Mouse (Mus musculus): ENCODE data around the gene Lsm6. TPM values are rescaled to one million over a fixed set of nuclear protein-coding genes. Genes with fewer than 3 reads are reported as not detected.

The Lsm6 gene
- polyA plus RNA-seq (2014; fragmentation: Nextera tagmentation; extraction: Ambion mirVana) = 231 and 260 TPM in 2 replicates

GRCm38 (mm10) chr8:78820673-78821310, at the start of gene Lsm6:
Gene Lsm6, minus strand, starts transcription at chr8:78821140.
- no peaks in the 10 kb centered on the region; the same call in none of the 2 replicates for H3K36me3 ChIP-seq (ENCODE audit: control insufficient read depth, insufficient read depth, low read length)
- no peaks in the 10 kb centered on the region for H3K9me3 ChIP-seq (ENCODE audit: control insufficient read depth, low read depth, low read length)
- peak; percentile 88 for ATAC-seq (ENCODE audit: insufficient number of reproducible peaks, insufficient read depth, low FRiP score, low read depth)
- H3K4me3 ChIP-seq (ENCODE audit: low read depth, low read length) = peak within 1 kb of the TSS; percentile 68
- peak within 1 kb of the TSS; percentile 96 for H3K27ac ChIP-seq (ENCODE audit: low read length)
- H3K27me3 ChIP-seq (ENCODE audit: control insufficient read depth, insufficient read depth, low read length) = no peaks in the 10 kb centered on the region
- peak within 1 kb of the TSS; percentile 59 for H3K4me2 ChIP-seq (replicated peaks; ENCODE audit: low read depth, low read length)
- H3K9ac ChIP-seq (replicated peaks; ENCODE audit: low read depth, low read length) = peak within 1 kb of the TSS; percentile 79
- under 1% methylated on average over 59 of the region's 70 CpGs for WGBS
- peaks cover 25% of the 10 kb centered on the region; the same call in 1 of the 2 replicates for H3K4me1 ChIP-seq (ENCODE audit: control insufficient read depth, insufficient read depth, low read length)

- WGBS = 66% methylated on average over 2 of the region's 2 CpGs
- no peaks in the 10 kb centered on the region for H3K4me1 ChIP-seq (ENCODE audit: control insufficient read depth, insufficient read depth, low read length)
- no peak for ATAC-seq (ENCODE audit: insufficient number of reproducible peaks, insufficient read depth, low FRiP score, low read depth)
These were observed 46.1 kb upstream of the Lsm6 start for GRCm38 (mm10) chr8:78867036-78867435.

GRCm38 (mm10) chr8:78863001-78863400, 42.1 kb upstream of the Lsm6 start:
- Histone ChIP-seq H3K9me3 (ENCODE audit: control insufficient read depth, low read depth, low read length) (no peaks in the 10 kb centered on the region), H3K4me2 (replicated peaks; ENCODE audit: low read depth, low read length) (no peak overlapping the region), H3K27me3 (ENCODE audit: control insufficient read depth, insufficient read depth, low read length) (no peaks in the 10 kb centered on the region), H3K4me3 (ENCODE audit: low read depth, low read length) (no peak overlapping the region), H3K27ac (ENCODE audit: low read length) (no peak overlapping the region), H3K36me3 (ENCODE audit: control insufficient read depth, insufficient read depth, low read length) (no peaks in the 10 kb centered on the region), H3K9ac (replicated peaks; ENCODE audit: low read depth, low read length) (no peak overlapping the region), H3K4me1 (ENCODE audit: control insufficient read depth, insufficient read depth, low read length) (no peaks in the 10 kb centered on the region)
- WGBS = 77% methylated on average over 1 of the region's 1 CpGs
- no peak for ATAC-seq (ENCODE audit: insufficient number of reproducible peaks, insufficient read depth, low FRiP score, low read depth)

More at GRCm38 (mm10) chr8:78867036-78867435, 46.1 kb upstream of the Lsm6 start:
- Histone ChIP-seq H3K36me3 (ENCODE audit: control insufficient read depth, insufficient read depth, low read length) (no peaks in the 10 kb centered on the region), H3K27me3 (ENCODE audit: control insufficient read depth, insufficient read depth, low read length) (no peaks in the 10 kb centered on the region), H3K9me3 (ENCODE audit: control insufficient read depth, low read depth, low read length) (no peaks in the 10 kb centered on the region), H3K4me3 (ENCODE audit: low read depth, low read length) (no peak overlapping the region), H3K4me2 (replicated peaks; ENCODE audit: low read depth, low read length) (no peak overlapping the region), H3K9ac (replicated peaks; ENCODE audit: low read depth, low read length) (no peak overlapping the region), H3K27ac (ENCODE audit: low read length) (no peak overlapping the region)

GRCm38 (mm10) chr8:78862046-78862445, 41.1 kb upstream of the Lsm6 start:
- no peak for ATAC-seq (ENCODE audit: insufficient number of reproducible peaks, insufficient read depth, low FRiP score, low read depth)
- Histone ChIP-seq H3K27me3 (ENCODE audit: control insufficient read depth, insufficient read depth, low read length) (no peaks in the 10 kb centered on the region), H3K9me3 (ENCODE audit: control insufficient read depth, low read depth, low read length) (no peaks in the 10 kb centered on the region), H3K4me2 (replicated peaks; ENCODE audit: low read depth, low read length) (no peak overlapping the region), H3K4me3 (ENCODE audit: low read depth, low read length) (no peak overlapping the region), H3K4me1 (ENCODE audit: control insufficient read depth, insufficient read depth, low read length) (no peaks in the 10 kb centered on the region), H3K36me3 (ENCODE audit: control insufficient read depth, insufficient read depth, low read length) (no peaks in the 10 kb centered on the region), H3K9ac (replicated peaks; ENCODE audit: low read depth, low read length) (no peak overlapping the region), H3K27ac (ENCODE audit: low read length) (no peak overlapping the region)
- 52% methylated on average over 9 of the region's 9 CpGs for WGBS

GRCm38 (mm10) chr8:78860789-78861188, 39.8 kb upstream of the Lsm6 start:
- H3K4me2 ChIP-seq (replicated peaks; ENCODE audit: low read depth, low read length) = no peak overlapping the region
- no peak for ATAC-seq (ENCODE audit: insufficient number of reproducible peaks, insufficient read depth, low FRiP score, low read depth)
- no peaks in the 10 kb centered on the region for H3K9me3 ChIP-seq (ENCODE audit: control insufficient read depth, low read depth, low read length)
- 58% methylated on average over 5 of the region's 5 CpGs for WGBS
- no peak overlapping the region for H3K9ac ChIP-seq (replicated peaks; ENCODE audit: low read depth, low read length)
- no peaks in the 10 kb centered on the region for H3K36me3 ChIP-seq (ENCODE audit: control insufficient read depth, insufficient read depth, low read length)
- no peak overlapping the region for H3K27ac ChIP-seq (ENCODE audit: low read length)
- no peaks in the 10 kb centered on the region for H3K27me3 ChIP-seq (ENCODE audit: control insufficient read depth, insufficient read depth, low read length)
- H3K4me1 ChIP-seq (ENCODE audit: control insufficient read depth, insufficient read depth, low read length) = no peaks in the 10 kb centered on the region
- no peak overlapping the region for H3K4me3 ChIP-seq (ENCODE audit: low read depth, low read length)

- Histone ChIP-seq H3K27ac (ENCODE audit: low read length) (no peak overlapping the region), H3K9me3 (ENCODE audit: control insufficient read depth, low read depth, low read length) (no peaks in the 10 kb centered on the region), H3K4me1 (ENCODE audit: control insufficient read depth, insufficient read depth, low read length) (no peaks in the 10 kb centered on the region), H3K9ac (replicated peaks; ENCODE audit: low read depth, low read length) (no peak overlapping the region), H3K36me3 (ENCODE audit: control insufficient read depth, insufficient read depth, low read length) (no peaks in the 10 kb centered on the region), H3K4me2 (replicated peaks; ENCODE audit: low read depth, low read length) (no peak overlapping the region), H3K4me3 (ENCODE audit: low read depth, low read length) (no peak overlapping the region), H3K27me3 (ENCODE audit: control insufficient read depth, insufficient read depth, low read length) (no peaks in the 10 kb centered on the region)
- 88% methylated on average over 7 of the region's 7 CpGs for WGBS
- no peak for ATAC-seq (ENCODE audit: insufficient number of reproducible peaks, insufficient read depth, low FRiP score, low read depth)
These were observed 36.5 kb upstream of the Lsm6 start for GRCm38 (mm10) chr8:78857421-78857820.

GRCm38 (mm10) chr8:78852279-78852678, 31.3 kb upstream of the Lsm6 start:
- Histone ChIP-seq H3K4me1 (ENCODE audit: control insufficient read depth, insufficient read depth, low read length) (no peaks in the 10 kb centered on the region), H3K4me2 (replicated peaks; ENCODE audit: low read depth, low read length) (no peak overlapping the region), H3K4me3 (ENCODE audit: low read depth, low read length) (no peak overlapping the region), H3K27me3 (ENCODE audit: control insufficient read depth, insufficient read depth, low read length) (no peaks in the 10 kb centered on the region), H3K27ac (ENCODE audit: low read length) (no peak overlapping the region), H3K36me3 (ENCODE audit: control insufficient read depth, insufficient read depth, low read length) (no peaks in the 10 kb centered on the region), H3K9ac (replicated peaks; ENCODE audit: low read depth, low read length) (no peak overlapping the region), H3K9me3 (ENCODE audit: control insufficient read depth, low read depth, low read length) (no peaks in the 10 kb centered on the region)
- 74% methylated on average over 4 of the region's 4 CpGs for WGBS
- ATAC-seq (ENCODE audit: insufficient number of reproducible peaks, insufficient read depth, low FRiP score, low read depth) = no peak

- H3K27ac ChIP-seq (ENCODE audit: low read length) = no peak overlapping the region
These were observed 26.3 kb upstream of the Lsm6 start for GRCm38 (mm10) chr8:78847240-78847639.

GRCm38 (mm10) chr8:78844559-78844958, 23.6 kb upstream of the Lsm6 start:
- Histone ChIP-seq H3K9ac (replicated peaks; ENCODE audit: low read depth, low read length) (no peak overlapping the region), H3K4me3 (ENCODE audit: low read depth, low read length) (no peak overlapping the region), H3K9me3 (ENCODE audit: control insufficient read depth, low read depth, low read length) (no peaks in the 10 kb centered on the region), H3K4me2 (replicated peaks; ENCODE audit: low read depth, low read length) (no peak overlapping the region), H3K36me3 (ENCODE audit: control insufficient read depth, insufficient read depth, low read length) (no peaks in the 10 kb centered on the region), H3K27me3 (ENCODE audit: control insufficient read depth, insufficient read depth, low read length) (no peaks in the 10 kb centered on the region), H3K27ac (ENCODE audit: low read length) (no peak overlapping the region), H3K4me1 (ENCODE audit: control insufficient read depth, insufficient read depth, low read length) (no peaks in the 10 kb centered on the region)
- ATAC-seq (ENCODE audit: insufficient number of reproducible peaks, insufficient read depth, low FRiP score, low read depth) = no peak
- 87% methylated on average over 5 of the region's 5 CpGs for WGBS

More at GRCm38 (mm10) chr8:78847240-78847639, 26.3 kb upstream of the Lsm6 start:
- Histone ChIP-seq H3K9ac (replicated peaks; ENCODE audit: low read depth, low read length) (no peak overlapping the region), H3K27me3 (ENCODE audit: control insufficient read depth, insufficient read depth, low read length) (no peaks in the 10 kb centered on the region), H3K4me1 (ENCODE audit: control insufficient read depth, insufficient read depth, low read length) (no peaks in the 10 kb centered on the region), H3K9me3 (ENCODE audit: control insufficient read depth, low read depth, low read length) (no peaks in the 10 kb centered on the region), H3K36me3 (ENCODE audit: control insufficient read depth, insufficient read depth, low read length) (no peaks in the 10 kb centered on the region), H3K4me3 (ENCODE audit: low read depth, low read length) (no peak overlapping the region), H3K4me2 (replicated peaks; ENCODE audit: low read depth, low read length) (no peak overlapping the region)
- no peak for ATAC-seq (ENCODE audit: insufficient number of reproducible peaks, insufficient read depth, low FRiP score, low read depth)
- 60% methylated on average over 3 of the region's 3 CpGs for WGBS

Data from stomach, embryonic 14.5 days (tissue).